Mouse (Mus musculus): ENCODE measurements around the gene Bag6.

DNA sequence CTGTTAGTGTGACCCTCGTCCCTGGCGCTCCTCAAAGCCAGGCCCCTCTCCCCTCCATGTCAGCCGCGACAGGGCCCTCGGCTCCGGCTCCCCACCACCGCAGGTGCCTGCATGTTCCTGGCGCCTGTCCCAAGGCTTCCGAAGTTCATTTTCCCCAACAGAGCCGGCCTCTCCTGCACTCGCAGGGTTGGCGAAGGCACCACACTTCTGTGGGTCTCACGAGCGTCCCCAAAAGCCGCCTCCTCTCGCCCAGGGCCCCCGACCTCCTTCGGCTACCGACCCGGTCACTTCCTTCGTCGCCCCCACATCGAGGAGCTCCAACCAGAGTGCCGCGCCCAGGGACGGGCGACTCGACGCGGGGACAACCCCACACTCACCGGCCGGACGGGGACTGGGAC is 14.2 kb upstream of the Bag6 start:
- no peak for TF ChIP-seq CTCF (conservative IDR thresholded peaks at IDR 0.05; ENCODE audit: low read length)
- no peak for TF ChIP-seq POU5F1 (IDR thresholded peaks at IDR 0.05; ENCODE audit: borderline replicate concordance, low read length)

All from E14TG2a.4 (cell line).